Mouse (Mus musculus): ENCODE results near the gene Pxn. TPM values are rescaled to one million over a fixed set of nuclear protein-coding genes. Genes with fewer than 3 reads are reported as not detected.

Pxn gene
- polyA plus RNA-seq, 1 experiment: 25.7 TPM

DNA sequence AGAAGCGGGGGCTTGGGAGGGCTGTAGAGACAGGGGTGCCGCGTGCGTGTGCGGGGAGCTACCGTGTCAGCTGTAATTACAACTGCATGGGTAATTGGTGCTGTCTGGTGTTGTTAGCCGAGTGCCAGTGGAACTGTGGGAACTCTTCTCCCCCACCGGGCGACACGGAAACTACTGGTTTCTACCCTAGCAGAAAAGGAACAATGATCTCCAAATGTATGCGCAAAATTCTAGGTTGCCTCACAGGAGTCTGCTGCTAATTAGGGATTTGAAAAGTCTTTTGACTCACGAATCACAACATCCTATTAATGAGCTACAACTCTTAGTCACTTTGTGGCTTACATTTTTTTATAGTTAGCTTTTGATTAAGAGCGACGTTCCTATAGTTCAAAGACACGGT lies 79.7 kb downstream of the Pxn start:
- TF ChIP-seq POLR2A (IDR thresholded peaks at IDR 0.05; ENCODE audit: low read depth, low read length) (no peak), CTCF (IDR thresholded peaks at IDR 0.05; ENCODE audit: borderline replicate concordance, insufficient read depth, low read length) (no peak)
- Histone ChIP-seq H3K4me1 (ENCODE audit: control insufficient read depth, insufficient read depth, low read length) (no peaks in the 10 kb centered on the region), H3K4me3 (ENCODE audit: insufficient read depth, low read length) (no peak overlapping the region), H3K27ac (ENCODE audit: insufficient read depth, low read length) (no peak overlapping the region)

DNA sequence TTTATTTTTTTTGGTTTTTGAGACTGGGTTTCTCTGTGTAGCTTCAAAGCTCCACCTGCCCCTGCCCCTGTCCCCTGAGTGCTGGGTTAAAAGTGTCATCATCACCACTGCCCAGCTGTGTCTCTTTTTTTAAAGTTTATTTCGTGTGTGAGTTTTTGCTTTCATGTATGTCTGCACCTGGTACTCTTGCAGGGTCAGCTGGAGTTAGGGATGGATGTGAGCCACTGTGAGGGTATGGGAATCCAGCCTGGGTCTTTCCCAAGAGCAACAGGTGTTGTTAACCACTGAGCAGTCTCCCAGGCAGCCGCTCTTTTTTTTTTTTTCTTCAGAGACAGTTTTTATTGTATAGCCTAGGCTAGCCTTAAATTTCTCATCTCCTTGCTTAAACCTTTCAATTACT lies 80.3 kb downstream of the Pxn start:
- Histone ChIP-seq H3K4me1 (ENCODE audit: control insufficient read depth, insufficient read depth, low read length) (no peaks in the 10 kb centered on the region), H3K4me3 (ENCODE audit: insufficient read depth, low read length) (no peak overlapping the region), H3K27ac (ENCODE audit: insufficient read depth, low read length) (no peak overlapping the region)
- TF ChIP-seq POLR2A (IDR thresholded peaks at IDR 0.05; ENCODE audit: low read depth, low read length) (no peak), CTCF (IDR thresholded peaks at IDR 0.05; ENCODE audit: borderline replicate concordance, insufficient read depth, low read length) (no peak)

GRCm38 (mm10) chr5:115591028-115591427 lies 84.6 kb downstream of the Pxn start:
- no peak for TF ChIP-seq POLR2A (IDR thresholded peaks at IDR 0.05; ENCODE audit: low read depth, low read length)
- no peak for TF ChIP-seq CTCF (IDR thresholded peaks at IDR 0.05; ENCODE audit: borderline replicate concordance, insufficient read depth, low read length)
- Histone ChIP-seq H3K4me3 (ENCODE audit: insufficient read depth, low read length) (no peak overlapping the region), H3K27ac (ENCODE audit: insufficient read depth, low read length) (no peak overlapping the region), H3K4me1 (ENCODE audit: control insufficient read depth, insufficient read depth, low read length) (no peaks in the 10 kb centered on the region)

DNA sequence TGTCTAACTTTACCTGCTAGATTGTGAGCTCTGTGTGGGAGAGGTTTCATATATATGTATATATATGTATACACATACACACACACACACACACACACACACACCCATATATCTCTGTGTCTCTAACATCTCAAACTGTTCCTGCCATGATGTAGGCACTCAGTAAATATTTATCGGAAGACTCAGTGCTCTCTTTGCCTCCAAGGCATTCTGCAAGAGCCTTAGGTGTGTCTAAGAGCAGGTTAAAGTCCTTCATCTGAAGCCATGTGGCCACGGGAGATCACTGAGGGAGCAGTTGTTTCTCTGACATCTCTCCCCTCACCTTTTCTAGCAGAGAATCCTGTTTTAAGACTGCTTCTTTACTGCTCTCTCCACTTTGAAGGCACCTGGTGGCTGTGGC lies 85.0 kb downstream of the Pxn start:
- H3K4me1 ChIP-seq (ENCODE audit: control insufficient read depth, insufficient read depth, low read length): no peaks in the 10 kb centered on the region
- no peak overlapping the region for H3K4me3 ChIP-seq (ENCODE audit: insufficient read depth, low read length)
- TF ChIP-seq CTCF (IDR thresholded peaks at IDR 0.05; ENCODE audit: borderline replicate concordance, insufficient read depth, low read length) (no peak), POLR2A (IDR thresholded peaks at IDR 0.05; ENCODE audit: low read depth, low read length) (no peak)
- no peak overlapping the region for H3K27ac ChIP-seq (ENCODE audit: insufficient read depth, low read length)

DNA sequence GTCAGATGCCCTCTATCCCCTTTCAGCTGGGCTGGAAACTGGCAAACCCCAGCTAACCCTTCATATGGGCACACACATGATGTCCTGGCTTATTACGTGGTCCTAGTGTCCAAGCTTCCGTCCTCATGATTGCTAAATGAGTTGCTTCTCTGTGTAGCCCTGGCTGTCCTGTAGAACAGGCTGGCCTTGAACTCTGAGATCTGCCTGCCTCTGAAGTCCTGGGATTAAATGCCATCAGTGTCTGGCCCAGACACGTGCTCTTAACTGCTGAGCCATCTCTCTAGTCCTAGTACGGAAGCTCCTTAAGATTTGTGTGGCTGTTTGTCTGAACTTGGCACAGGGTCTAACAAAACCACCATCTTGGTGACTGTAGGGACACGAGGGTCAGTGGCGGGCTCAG lies 97.1 kb downstream of the Pxn start:
- no peaks in the 10 kb centered on the region for H3K4me1 ChIP-seq (ENCODE audit: control insufficient read depth, insufficient read depth, low read length)
- H3K27ac ChIP-seq (ENCODE audit: insufficient read depth, low read length): no peak overlapping the region
- TF ChIP-seq CTCF (IDR thresholded peaks at IDR 0.05; ENCODE audit: borderline replicate concordance, insufficient read depth, low read length) (no peak), POLR2A (IDR thresholded peaks at IDR 0.05; ENCODE audit: low read depth, low read length) (no peak)
- H3K4me3 ChIP-seq (ENCODE audit: insufficient read depth, low read length): no peak overlapping the region

Other genes starting within 250 kb of the Pxn start
- 163 and 168 TPM in 2 replicates for gene Rnf10, start 233.8 kb upstream of the Pxn start, polyA plus RNA-seq (2011; ENCODE audit: insufficient read length, low read depth, missing spikeins)
- gene Coq5, start 227.0 kb upstream of the Pxn start, polyA plus RNA-seq (2011; ENCODE audit: insufficient read length, low read depth, missing spikeins): 15.8 and 17.5 TPM in 2 replicates
- gene Dynll1, start 205.7 kb upstream of the Pxn start, polyA plus RNA-seq (2011; ENCODE audit: insufficient read length, low read depth, missing spikeins): 572 and 612 TPM in 2 replicates
- gene Srsf9, start 179.5 kb upstream of the Pxn start, polyA plus RNA-seq (2011; ENCODE audit: insufficient read length, low read depth, missing spikeins): 90.7 and 96.9 TPM in 2 replicates
- gene Gatc, start 165.5 kb upstream of the Pxn start, polyA plus RNA-seq (2011; ENCODE audit: insufficient read length, low read depth, missing spikeins): 13.6 and 18.7 TPM in 2 replicates
- 20.4 and 20.5 TPM in 2 replicates for gene Triap1, start 165.5 kb upstream of the Pxn start, polyA plus RNA-seq (2011; ENCODE audit: insufficient read length, low read depth, missing spikeins)
- gene Cox6a1, start 157.7 kb upstream of the Pxn start, polyA plus RNA-seq (2011; ENCODE audit: insufficient read length, low read depth, missing spikeins): 280 and 336 TPM in 2 replicates
- 4.8 and 9.1 TPM in 2 replicates for gene Msi1, start 77.1 kb upstream of the Pxn start, polyA plus RNA-seq (2011; ENCODE audit: insufficient read length, low read depth, missing spikeins)
- not detected in 2 replicates for gene Pla2g1b, start 40.4 kb upstream of the Pxn start, polyA plus RNA-seq (2011; ENCODE audit: insufficient read length, low read depth, missing spikeins)
- 12.8 and 18.5 TPM in 2 replicates for gene Sirt4, start 22.0 kb upstream of the Pxn start, polyA plus RNA-seq (2011; ENCODE audit: insufficient read length, low read depth, missing spikeins)
- 3,023 and 3,024 TPM in 2 replicates for gene Rplp0, start 52.8 kb downstream of the Pxn start, polyA plus RNA-seq (2011; ENCODE audit: insufficient read length, low read depth, missing spikeins)
- 39.5 and 40.7 TPM in 2 replicates for gene Gcn1l1, start 58.6 kb downstream of the Pxn start, polyA plus RNA-seq (2011; ENCODE audit: insufficient read length, low read depth, missing spikeins)
- 55.5 and 57.9 TPM in 2 replicates for gene Rab35, start 125.2 kb downstream of the Pxn start, polyA plus RNA-seq (2011; ENCODE audit: insufficient read length, low read depth, missing spikeins)
- gene Bicdl1, start 224.9 kb downstream of the Pxn start, polyA plus RNA-seq (2011; ENCODE audit: insufficient read length, low read depth, missing spikeins): 5.5 and 5.7 TPM in 2 replicates

Data from embryonic fibroblast, embryonic 13.5 days (primary cell).